14 mouse cellular contexts compared by ENCODE assay signal in the genomic region with DNA sequence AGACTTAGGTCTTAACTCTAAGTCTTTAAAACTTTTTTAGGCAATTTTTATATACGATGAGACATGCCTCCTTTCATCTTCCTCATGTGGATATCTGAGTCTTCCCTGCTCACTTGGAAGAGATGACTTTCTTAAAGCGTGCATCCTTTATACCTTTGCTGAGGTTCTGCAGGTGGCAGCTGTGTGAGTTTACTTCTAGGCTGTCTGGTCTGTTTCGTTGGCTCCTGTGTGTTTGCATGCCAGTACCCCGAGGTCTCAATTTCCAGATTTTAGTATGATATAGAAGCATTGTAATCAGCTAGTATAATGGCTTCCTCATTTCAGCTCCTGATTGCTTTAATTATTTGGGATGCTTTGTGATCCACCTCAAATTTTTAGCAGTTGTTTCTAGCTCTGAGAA.
"Had no signal": no experiment of that assay in that cellular context is flagged by ENCODE, and none has a peak within 500 bp of the region (broad histone marks: within the 10 kb centered on the region; RNA-seq: fewer than 3 reads in every experiment).

No protein-coding gene starts in this region.

- H3K27me3 ChIP-seq: liver, embryonic 15.5 days; lung, embryonic 15.5 days; midbrain, embryonic 12.5 days; midbrain, embryonic 15.5 days; neural tube, embryonic 12.5 days; stomach, embryonic 15.5 days had no signal

- H3K4me1 ChIP-seq: liver, embryonic 13.5 days; liver, embryonic 15.5 days; lung, embryonic 15.5 days; stomach, embryonic 15.5 days had no signal

- H3K36me3 ChIP-seq: liver, embryonic 13.5 days; liver, embryonic 15.5 days; lung, embryonic 15.5 days; midbrain, embryonic 10.5 days; midbrain, embryonic 12.5 days; midbrain, embryonic 15.5 days; neural tube, embryonic 12.5 days; stomach, embryonic 15.5 days had no signal

- H3K9me3 ChIP-seq: liver, embryonic 13.5 days; liver, embryonic 15.5 days; lung, embryonic 15.5 days; midbrain, embryonic 10.5 days; midbrain, embryonic 12.5 days; midbrain, embryonic 15.5 days; neural tube, embryonic 12.5 days; stomach, embryonic 15.5 days had no signal

- ATAC-seq: liver, postnatal 0 days; lung, postnatal 0 days; midbrain, embryonic 15.5 days had no signal

- H3K4me3 ChIP-seq: liver, embryonic 13.5 days; liver, embryonic 15.5 days; lung, embryonic 15.5 days; midbrain, embryonic 10.5 days; midbrain, embryonic 12.5 days; midbrain, embryonic 15.5 days; neural tube, embryonic 12.5 days; stomach, embryonic 15.5 days had no signal

- H3K27ac ChIP-seq: liver, embryonic 13.5 days; liver, embryonic 15.5 days; lung, embryonic 15.5 days; midbrain, embryonic 10.5 days; midbrain, embryonic 12.5 days; midbrain, embryonic 15.5 days; neural tube, embryonic 12.5 days; stomach, embryonic 15.5 days; stomach, postnatal 0 days had no signal

- H3K9ac ChIP-seq: liver, embryonic 13.5 days; liver, embryonic 15.5 days; liver, postnatal 0 days; lung, embryonic 15.5 days; midbrain, embryonic 12.5 days; midbrain, embryonic 15.5 days; neural tube, embryonic 12.5 days; stomach, embryonic 15.5 days had no signal

- H3K4me2 ChIP-seq: liver, embryonic 13.5 days; liver, embryonic 15.5 days; lung, embryonic 15.5 days; midbrain, embryonic 12.5 days; midbrain, embryonic 15.5 days; stomach, embryonic 15.5 days had no signal

- DNase-seq: liver, embryonic 13.5 days; liver, postnatal 0 days; lung, adult 2 months; lung, postnatal 4 days; right cerebral cortex, postnatal 14 days had no signal
